Mouse (Mus musculus) kidney, adult 18-20 months (tissue): ENCODE results near the gene Ptgir.
A peak's percentile ranks its signal among the peaks of the same experiment; 100 is the strongest.

Experiments used
- DNase-seq: peaks from one replicate; pipeline ENCODE4 v3.0.0; 2021

Ptgir gene

GRCm38 (mm10) chr7:16906281-16906680 is at the start of gene Ptgir:
TSS of gene Ptgir (plus strand) at chr7:16906490.
- DNase-seq, result no peak

DNA sequence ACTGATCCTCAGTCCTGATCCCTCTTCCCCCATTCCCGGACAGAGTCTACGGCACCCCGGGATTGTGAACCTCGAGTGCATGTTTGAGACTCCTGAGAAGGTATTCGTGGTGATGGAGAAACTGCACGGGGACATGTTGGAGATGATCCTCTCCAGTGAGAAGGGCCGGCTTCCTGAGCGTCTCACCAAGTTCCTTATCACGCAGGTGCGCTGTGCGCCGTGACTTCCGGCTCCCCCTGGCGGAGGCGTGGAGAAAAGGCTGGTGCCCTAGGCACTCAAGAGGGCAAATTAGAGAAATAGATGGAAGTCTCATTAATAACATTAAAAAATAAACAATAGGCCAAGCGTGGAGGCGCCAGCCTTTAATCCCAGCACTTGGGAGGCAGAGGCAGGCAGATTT is 48.0 kb upstream of the Ptgir start:
- DNase-seq, result peak; percentile 59

- DNase-seq, result peak; percentile 60
Measured at GRCm38 (mm10) chr7:16859902-16860651, 46.2 kb upstream of the Ptgir start.

DNA sequence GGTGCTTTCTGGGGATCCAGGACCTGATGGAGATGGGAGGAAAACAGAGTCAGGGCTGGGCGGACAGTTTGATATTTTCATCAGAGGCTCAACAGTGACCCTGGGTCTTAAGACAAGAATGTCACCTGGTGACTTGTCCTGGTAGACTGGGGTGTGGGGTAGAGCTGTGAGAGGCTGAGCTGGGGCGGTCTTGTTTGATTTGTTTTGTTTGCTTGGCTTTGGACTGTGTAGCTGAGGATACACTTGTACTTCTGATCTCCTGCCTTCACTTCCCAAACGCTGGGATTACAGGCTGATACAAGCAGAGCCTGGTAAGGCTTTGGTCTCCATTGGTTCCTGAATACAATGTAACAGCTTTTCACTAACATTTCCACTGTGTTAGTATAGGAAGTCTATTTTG is 38.8 kb upstream of the Ptgir start:
- no peak for DNase-seq

DNA sequence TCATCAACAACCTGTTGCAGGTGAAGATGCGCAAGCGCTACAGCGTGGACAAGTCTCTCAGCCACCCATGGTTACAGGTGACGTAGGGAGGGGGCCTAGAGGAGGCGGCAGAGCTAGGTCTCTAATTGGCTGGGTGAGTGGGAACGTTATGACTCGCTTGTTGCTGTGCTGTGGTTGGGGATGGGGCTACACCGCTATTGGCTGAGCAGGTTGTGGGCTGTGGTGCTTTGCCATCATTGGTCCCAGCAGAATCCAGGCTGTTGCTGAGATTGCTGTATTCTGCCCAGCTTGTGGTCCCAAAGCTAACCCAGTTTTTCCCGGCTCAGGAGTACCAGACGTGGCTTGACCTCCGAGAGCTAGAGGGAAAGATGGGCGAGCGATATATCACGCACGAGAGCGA is 36.8 kb upstream of the Ptgir start:
- no peak for DNase-seq

- no peak for DNase-seq
Measured at GRCm38 (mm10) chr7:16871600-16871999, 34.7 kb upstream of the Ptgir start.

DNA sequence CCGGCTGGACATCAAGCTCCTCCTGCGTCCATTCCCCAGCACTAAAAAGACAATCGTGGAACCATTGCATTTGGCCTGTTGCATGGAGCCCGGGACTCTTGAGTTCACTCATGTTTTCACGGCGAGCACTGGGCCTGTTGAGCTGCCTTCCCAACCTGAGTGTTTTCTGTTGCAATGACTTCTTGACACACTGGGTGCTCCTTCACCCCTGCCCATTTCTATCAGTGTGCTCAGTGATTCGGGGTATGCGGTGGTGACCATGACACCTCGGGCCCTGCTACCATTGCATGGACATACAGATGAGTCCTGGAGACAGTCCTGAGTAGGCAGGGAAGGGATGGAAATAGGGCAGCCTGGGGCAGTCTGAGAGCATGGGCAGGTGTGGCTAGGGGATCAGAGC is 33.8 kb upstream of the Ptgir start:
- DNase-seq, result no peak

- DNase-seq, result no peak
Measured at GRCm38 (mm10) chr7:16873392-16873791, 32.9 kb upstream of the Ptgir start.

GRCm38 (mm10) chr7:16874190-16874589 is 32.1 kb upstream of the Ptgir start:
- peak; percentile 64 for DNase-seq

GRCm38 (mm10) chr7:16874756-16875309 is 31.5 kb upstream of the Ptgir start:
- DNase-seq, result peak; percentile 100

- DNase-seq, result no peak
Measured at GRCm38 (mm10) chr7:16875310-16875325, 31.2 kb upstream of the Ptgir start, which contains the start of gene Dact3. TSS of gene Dact3 (plus strand) at chr7:16875317.

GRCm38 (mm10) chr7:16875326-16875725 is 31.0 kb upstream of the Ptgir start:
- no peak for DNase-seq

DNA sequence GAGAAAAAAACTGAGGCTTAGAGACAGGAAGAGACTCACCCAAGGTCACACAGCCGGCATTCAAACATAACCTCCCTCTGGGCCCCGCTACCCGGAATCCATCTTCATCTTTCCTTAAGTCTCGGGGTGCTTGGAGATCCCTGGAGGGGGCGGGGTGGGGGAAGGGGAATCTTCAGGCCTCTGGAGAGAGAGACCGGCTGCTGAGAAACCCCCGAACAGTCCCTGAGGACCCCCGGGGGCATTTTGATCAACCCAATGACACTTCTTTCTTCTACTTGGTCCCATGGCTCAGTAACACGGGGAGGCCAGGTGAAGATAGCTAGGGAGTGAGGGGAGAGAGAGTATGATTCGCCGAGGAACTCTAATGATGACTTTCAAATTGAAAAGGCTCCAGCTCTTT is 30.3 kb upstream of the Ptgir start:
- no peak for DNase-seq

GRCm38 (mm10) chr7:16876608-16877007 is 29.7 kb upstream of the Ptgir start:
- no peak for DNase-seq

GRCm38 (mm10) chr7:16877717-16878116 is 28.6 kb upstream of the Ptgir start:
- no peak for DNase-seq

DNA sequence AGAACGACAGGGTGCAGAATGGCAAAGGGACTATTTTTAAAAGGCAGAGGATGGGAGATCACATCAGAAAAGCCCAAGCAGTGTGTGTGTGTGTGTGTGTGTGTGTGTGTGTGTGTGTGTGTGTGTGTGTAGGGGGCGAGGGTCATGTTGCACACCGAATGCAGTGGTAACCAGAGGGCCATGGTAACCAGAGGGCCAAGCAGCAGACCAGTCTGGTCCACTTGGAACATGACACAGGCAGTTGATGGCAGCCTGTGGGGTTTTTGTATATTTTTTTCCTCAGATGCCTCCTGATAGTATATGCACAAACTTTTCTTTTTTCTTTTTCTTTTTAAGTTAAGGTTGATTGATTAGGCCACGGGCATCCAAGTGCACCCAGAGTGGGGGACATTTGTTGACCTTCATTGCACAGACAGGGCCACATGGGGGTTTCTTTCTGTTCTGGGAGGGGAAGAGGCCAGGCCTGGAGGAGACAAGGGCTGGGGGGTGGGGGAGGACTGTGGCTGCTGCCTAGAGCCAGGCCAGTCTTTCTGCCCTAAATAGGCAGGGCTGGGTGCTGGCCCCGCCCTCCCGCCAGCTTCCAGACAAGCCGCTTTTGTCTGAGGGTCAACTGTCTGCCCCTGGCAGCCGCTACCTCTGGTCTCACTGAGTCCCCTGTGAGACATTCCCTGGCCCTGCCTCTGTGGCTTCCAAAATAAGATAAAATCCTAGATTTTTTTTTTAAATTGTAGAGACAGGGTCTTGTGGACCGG is 26.3 kb upstream of the Ptgir start:
- no peak for DNase-seq

- DNase-seq, result no peak
Measured at GRCm38 (mm10) chr7:16880615-16881014, 25.7 kb upstream of the Ptgir start.

DNA sequence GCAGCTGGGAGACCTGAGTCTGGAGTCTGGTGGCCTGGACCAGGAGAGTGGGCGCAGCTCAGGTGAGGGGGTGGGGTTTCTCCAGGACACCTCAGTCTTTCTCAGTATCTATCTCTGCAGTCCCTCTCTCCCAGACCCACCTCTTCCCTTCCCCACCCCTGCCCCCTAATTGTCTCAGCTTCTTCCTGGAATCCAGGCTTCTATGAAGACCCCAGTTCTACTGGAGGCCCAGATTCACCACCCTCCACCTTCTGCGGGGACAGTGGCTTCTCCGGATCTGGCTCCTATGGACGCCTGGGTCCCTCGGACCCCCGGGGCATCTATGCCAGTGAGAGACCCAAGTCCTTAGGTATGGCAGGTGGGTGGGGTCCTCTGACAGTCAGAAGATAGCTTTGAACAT is 23.1 kb upstream of the Ptgir start:
- DNase-seq, result no peak

DNA sequence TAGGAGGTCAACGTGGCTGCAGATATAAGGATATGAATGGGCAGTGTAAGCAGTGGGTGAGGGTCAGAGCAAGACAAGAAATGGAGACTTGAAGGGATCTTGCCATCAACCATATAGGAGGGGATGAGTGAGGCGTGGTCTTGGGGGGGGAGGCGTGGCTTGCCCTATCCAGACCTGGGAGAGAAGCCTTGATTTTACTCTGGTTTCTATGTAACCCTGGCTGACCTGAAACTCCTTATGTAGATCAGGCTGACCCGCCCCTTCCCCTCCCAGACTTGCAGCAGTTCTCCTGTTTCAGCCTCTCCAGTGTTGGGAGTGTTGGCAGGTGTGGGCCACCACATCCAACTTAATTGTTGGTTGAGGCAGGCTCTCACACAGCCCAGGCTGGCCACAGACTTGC is 22.0 kb upstream of the Ptgir start:
- DNase-seq, result no peak

DNA sequence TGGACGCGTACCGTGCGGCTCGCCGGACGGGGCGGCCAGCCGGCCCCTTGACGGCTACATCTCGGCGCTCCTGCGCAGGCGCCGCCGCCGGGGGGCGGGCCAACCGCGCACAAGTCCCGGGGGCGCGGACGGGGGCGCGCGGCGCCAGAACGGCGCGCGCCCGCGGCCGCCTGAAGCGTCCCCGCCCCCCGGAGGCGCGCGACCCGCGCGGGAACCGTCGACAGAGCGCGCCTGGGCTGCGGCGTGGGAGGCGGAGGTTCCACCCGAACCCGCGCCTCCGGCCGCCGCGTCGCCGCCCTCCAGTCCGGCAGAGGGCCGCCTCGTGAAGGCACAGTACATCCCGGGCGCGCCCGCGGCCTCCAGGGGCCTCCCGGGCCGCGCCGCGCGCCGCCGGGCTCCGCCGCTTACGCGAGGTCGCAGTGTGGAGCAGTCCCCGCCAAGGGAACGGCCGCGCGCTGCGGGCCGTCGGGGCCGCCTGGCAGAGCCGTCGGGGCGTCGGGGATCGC is 21.0 kb upstream of the Ptgir start:
- DNase-seq, result no peak

DNA sequence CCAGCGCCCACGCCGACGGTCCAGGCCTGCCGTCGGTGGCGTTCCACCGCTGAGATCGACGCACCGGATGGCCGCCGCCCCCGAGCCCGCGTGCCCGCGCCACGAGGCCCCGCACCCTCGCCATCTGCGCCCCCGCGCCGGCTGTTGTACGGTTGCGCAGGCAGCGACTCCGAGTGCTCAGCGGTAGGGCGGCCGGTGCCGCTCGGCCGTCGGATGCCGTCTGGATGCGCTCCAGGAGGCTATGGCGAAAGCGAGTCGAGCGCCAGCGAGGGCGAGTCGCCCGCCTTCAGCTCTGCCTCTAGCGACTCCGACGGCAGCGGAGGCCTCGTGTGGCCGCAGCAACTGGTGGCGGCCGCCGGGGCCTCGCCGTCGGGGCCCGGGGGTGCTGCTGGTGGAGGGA is 20.4 kb upstream of the Ptgir start:
- no peak for DNase-seq

GRCm38 (mm10) chr7:16890536-16890935 is 15.8 kb upstream of the Ptgir start:
- peak; percentile 23 for DNase-seq

- DNase-seq, result peak; percentile 46
Measured at GRCm38 (mm10) chr7:16890944-16891343, 15.3 kb upstream of the Ptgir start.

DNA sequence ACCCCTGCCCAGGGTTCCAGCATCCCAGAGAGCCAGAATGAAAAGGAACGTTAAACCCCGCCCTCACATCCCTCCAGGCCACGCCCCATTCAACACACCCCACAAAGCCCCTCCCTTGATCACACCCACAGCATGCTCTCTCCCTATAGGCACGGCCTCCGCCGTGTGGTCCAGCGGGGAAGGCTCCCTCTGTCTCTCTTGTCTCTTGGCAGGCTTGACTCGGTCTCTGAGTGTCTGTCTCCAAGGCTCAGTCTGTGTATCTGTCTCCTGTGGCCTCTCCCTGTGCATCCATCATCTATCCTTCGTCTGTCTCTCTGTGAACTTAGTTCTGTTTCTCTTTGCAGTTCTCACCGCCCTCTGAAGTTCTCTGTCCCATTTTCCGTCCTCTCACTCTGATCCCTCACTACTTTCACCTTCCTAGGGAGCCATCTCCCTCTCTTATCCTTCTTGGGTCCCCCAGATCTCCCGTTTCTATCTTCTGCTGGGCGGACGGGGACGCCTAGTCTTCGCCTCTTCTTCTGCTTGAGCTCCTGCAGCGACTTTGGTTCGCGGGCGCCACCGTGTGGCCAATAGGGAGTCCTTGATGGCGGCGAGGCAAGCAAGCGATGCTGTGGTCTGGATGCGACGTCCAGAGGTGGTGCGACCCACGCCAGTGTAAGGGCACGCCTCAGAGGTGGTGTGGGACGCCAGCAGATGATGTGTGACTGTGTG is 14.5 kb upstream of the Ptgir start, which contains the start of gene Gng8:
Gene Gng8, plus strand, starts transcription at position 146 of the 711 bp plus-strand sequence.
- DNase-seq, result peak; percentile 88
